Mouse (Mus musculus): ENCODE measurements at regions not wholly inside any gene's neighbourhood (a gene's known extent, or its start where the extent isn't known, plus 50 kb on each side); places are given as distances from the start of the nearest gene placed in this dataset.

DNA sequence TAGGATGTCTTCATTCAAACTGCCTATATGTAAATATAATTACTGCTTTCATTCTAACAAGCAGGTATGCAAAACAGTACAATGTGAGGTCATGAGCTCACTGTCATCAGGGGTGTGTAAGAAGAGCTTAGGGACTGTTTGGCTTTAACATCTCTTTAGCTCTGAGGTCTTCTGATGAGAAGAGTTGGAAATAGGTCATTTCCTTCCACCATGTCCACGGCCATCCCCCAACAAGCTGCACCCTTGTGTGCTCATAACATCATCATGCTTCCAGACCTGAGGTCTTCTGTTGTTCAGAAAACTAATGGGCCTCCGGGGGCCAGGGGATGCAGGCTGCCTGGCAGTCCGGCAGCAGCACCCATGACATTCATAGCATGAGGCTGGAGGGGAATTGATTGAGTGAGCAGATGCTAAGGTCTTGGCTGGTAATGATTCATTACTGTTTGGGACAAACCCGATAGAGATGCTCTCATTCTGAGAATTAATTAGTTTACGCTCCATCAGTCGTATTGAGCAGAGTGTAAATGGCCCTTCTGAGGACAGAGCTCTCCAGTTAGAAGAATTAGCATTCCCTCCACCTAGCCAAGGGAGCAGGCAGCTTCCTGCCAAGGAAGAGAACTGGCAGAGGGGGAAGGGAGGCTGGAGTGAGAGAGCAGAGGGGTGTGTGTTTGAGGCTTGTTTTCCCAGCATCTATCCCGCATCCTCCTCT, 64.0 kb downstream of the Rps24 start:
- DNase-seq: peak; percentile 6

DNA sequence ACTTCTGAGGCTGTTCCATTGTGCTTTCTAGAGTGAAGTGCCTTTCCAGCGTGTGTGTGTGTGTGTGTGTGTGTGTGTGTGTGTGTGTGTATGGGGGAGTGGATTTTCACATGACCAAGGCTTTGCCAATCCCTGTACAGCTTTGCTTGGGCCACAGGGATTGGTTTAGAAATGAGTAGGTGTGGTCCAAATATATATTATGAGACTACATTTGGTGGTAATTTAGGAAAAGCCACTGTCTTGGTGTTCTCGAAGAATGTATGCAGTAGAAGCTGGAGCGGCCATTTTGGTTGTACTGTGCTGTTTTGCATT, 64.5 kb downstream of the Rps24 start:
- no peak for DNase-seq

DNA sequence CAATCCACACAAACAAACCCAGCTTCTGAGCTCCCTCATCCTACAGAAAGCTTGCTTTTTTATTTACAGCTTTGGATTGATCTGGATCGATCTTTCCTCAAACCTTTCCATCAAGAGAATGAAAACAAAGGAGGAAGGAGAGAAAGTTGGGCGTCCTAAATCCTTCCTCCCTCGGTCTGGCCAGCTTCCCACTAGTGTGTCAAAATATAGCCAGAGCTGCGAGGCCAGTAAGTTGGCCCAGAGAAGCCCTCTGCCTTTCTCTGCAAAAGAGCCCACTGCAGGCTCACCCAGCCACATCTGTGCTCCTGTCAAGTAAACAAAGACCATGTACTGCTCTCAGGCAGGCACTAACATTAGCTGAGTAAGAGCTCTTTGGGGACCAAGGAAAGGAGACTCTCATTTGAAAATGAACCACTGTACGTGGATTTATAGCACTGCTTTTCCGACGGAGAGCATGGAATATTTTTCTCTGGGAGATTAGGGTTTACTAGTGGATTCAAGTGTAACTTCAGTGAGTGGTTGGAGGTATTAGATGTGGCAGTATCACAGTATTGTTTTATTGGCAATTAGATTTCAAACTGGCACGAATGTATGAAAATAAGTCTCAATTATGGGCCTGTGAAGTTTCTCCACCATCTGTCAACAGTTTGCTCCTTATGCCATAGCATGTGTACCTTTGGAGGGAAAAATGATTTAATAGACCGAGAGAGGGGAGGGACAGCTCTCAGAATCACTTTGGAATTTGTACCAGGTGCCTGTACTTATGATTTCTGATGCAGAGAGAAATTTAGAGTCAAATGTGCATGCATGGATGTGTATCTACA, 78.1 kb downstream of the Rps24 start:
- DNase-seq: no peak

DNA sequence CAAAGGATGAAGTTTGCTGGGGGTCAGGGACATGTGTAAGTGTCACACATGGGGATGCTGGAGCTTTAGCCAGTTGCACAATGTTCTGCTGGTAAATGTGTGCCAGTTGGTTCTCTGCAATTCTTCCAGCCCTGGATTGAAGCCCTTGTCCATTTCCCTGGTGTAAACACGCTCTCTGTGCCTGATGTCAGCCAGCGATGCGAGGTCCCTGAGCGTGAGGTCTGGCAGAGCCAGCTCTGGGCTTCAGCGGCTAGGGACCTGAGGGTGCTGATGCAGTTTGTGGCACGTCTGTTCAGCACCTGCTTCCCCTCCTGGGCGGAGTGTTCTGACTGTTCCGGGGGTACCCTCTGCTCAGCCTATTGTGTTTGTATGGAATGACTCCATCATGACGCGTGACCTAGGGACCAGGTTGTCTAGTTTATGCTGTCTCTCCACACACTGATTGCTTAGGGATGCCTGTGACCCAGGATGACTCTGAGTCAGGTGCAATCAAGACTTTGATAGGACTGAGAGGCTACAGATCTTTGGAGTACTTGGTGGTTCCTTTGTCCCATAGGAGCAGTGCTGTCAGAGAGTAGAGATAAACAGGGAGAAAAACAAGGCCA, 78.9 kb downstream of the Rps24 start:
- DNase-seq: no peak

DNA sequence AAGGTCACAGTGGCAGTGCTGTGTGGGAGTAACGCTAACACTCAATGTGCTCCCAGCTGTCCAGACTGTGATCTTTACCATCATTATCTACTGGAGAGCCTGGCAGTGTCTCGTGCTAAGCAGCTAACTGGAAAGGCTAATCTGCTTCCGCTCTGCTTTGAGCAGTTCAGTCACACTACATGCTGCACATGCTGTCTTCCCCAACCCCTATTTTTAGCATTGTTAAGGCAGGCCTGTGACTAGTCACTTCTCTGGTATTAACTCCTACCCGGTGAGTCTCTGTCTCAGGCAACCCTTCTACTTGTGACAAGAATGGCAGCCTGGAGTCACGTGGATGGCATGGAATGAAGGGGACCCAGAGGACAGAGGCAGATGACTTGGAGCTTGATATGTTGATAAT, 88.2 kb downstream of the Rps24 start:
- no peak for DNase-seq

DNA sequence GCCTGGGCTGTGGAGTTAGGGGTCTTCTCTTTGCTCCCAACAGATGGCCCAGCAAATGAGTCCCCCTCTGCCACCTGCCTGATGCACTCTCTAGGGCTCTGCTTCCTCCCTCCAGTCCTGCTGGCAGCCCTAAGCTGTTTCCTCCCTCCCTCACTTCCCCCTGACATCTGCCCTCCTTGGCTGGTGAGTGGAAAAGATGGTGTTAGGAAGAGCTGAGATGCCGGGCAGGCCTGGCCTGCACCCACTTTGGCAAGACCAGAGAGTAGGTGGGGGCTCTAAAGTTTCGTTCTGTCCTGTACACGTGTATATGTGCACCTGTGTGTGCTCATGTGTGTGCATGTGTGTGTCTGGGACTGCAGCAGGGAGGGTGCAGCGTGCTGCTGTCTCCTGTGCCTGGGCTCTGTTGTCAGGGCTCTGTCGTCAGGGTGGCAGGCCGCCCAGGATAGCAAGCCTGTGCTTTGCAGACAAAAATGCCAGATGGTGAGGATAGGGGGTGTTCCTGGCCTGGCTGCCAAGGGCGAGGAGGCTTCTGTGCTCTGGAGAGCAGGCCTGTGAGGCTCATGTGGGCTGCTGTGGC, 91.7 kb downstream of the Rps24 start:
- peak; percentile 47 for DNase-seq

DNA sequence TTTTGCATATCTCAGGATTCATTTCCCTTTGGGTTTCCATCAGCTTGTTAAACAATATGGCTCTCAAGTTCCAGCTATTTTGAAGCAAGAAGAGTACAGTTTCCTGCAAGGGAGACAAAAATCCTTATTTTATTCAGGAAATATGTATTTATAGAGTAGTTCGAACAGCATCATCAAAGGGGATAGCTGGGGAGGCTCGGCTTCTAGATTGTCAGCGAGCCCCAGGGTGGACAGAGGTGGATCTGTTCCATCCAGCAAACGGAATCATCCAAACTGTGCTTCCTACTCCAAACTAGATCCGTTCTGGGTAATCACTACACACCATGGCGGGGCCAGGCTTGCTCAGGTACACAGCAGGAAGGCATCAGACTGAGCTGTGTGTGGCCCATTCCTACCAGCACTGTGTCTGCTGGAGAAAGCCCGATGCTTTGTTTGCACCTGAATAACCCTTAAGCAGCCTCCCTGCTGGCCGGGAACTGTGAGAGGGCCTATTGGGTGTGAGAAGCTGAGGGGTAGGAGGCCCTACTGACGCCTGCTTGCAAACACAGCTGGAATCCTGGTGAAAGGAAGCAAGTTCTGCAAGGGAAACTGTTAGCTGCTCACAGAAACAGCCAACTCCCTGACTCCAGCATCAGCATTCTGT, 92.3 kb downstream of the Rps24 start:
- DNase-seq: no peak

DNA sequence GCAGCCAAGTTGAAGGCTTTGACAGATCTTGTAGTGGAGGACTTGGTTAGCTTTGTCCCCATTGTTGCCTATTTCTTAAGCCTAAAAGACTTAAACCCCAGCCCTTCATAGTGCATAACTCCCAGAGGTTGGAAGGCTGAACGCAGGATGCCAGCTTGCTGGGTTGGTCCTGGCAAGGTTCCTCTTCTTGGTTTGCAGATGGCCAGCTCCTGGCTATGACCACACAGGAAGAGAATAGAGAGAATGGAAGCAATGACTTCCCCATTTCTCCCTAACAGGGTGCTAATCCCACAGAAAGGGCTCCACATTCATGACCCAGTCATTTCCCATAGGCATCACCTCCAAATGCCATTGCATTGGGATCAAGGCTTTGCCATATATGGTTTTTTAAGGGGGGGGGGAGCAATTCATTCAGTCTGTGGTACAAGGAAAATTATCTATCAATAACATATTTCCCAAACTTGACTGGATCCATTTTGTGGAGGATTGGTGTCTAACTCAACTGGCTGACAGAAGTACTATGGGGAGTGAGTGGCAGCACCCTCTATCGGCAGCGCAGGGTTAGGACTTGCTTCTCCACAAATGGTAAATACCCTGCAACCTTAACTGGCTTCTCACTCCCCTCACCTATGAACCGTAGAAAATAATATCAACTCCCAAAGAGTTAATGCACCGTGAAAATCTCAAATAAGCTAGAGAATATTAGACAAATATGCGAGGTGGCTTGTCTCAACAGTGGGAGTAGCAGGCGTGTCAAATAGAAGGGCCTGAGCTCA, 99.4 kb downstream of the Rps24 start:
- no peak for DNase-seq

DNA sequence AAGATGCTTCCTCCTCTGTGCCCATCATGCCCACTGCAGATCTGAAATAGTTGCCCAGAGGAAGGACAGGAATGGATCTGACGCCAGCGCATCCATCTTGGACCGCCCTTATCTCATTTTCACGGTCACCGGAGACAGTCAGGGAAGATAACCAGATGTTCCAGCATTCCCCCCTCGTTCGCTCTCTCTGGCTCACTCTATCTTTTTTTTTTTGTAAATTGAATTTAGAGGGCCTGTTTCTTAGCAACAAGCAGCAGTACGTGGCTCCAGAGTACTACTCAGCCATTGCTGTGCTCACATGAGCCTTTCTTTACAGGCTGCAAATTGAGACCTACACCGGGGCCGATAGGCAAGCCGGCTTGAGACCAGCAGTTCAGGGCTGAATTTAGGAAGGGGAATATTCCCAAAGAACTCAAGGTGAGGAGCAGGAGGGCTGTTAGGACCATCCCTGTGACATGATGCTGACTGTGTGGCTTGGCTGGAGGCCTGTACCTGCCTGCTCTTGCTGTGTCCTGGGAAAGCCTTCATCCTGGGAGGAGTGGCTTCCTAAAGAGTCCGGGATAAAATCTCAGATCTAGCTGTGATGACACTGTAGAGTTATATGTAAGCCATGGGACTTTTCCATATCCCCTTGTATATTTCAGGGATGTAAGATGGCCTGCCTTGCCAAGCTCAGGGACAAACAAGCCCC, 100.2 kb downstream of the Rps24 start:
- peak; percentile 77 for DNase-seq

DNA sequence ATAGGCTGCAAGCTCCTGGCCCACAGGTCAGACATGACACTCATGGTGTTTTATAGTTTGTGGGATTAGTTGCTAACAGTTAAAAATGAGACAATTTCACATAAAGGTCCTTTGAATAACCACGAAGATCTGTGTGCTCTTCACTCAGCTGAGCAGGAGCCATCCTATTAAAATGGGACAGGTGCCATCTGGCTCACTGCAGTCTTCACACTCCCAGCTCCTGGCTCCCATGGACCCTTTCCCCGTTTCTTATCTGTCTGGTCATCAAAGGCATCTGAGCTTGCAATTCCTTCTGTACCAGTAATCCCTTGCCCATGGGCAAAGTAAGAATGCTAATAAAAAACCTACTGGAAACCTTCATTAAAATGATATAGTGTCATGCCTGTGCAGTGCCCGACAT, 101.1 kb downstream of the Rps24 start:
- DNase-seq: no peak

DNA sequence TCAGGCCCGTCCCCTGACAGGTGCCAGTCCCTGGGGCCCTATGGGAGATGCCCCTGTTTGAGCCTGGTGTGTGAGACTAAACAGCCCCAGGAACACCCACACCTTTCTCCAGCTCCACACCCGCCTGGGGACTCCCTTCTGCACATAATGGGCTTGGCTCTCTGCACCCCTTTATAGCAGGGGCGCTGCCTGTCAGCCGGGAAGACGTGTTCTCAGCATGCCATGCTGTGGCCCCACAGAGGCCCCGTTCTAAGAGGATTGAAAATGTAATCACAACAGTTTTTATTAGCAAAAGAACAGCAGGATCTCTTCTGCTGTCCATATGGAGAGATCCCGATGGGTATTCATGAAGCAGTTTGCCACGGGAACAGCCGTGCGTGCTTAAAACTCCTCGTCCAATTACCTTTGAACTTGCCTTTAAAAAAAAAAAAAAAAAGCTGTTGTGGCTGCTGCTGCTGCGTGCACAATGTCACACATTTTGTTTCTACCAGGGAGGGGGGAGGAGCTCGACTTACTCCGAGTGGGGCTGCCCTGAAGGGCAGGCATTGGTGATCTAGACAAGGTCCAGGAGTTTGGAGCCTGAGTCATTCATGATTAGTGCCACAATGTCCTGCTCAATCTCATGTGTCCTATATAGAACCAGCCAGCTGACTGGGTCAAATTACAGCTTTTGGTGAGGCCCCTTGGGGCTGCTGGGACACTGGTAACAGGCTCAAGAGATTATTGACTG, 119.7 kb downstream of the Rps24 start:
- peak; percentile 10 for DNase-seq

DNA sequence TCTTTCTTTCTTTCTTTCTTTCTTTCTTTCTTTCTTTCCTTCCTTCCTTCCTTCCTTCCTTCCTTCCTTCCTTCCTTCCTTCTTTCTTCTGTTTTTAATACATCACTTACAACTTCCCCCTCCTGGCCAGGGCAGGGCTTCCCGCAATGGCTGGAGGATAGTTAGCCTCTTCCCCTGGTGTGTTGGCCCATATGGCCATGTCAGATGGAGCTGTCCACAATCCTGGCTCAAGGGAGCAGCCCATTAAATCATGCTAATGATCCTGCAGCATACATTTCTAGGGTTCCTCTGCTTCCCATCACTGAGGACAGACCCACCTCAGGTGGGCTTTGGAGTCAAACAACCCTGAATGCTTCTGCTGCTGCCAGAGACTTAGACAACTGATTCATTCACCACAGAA, 121.4 kb downstream of the Rps24 start:
- DNase-seq: no peak

DNA sequence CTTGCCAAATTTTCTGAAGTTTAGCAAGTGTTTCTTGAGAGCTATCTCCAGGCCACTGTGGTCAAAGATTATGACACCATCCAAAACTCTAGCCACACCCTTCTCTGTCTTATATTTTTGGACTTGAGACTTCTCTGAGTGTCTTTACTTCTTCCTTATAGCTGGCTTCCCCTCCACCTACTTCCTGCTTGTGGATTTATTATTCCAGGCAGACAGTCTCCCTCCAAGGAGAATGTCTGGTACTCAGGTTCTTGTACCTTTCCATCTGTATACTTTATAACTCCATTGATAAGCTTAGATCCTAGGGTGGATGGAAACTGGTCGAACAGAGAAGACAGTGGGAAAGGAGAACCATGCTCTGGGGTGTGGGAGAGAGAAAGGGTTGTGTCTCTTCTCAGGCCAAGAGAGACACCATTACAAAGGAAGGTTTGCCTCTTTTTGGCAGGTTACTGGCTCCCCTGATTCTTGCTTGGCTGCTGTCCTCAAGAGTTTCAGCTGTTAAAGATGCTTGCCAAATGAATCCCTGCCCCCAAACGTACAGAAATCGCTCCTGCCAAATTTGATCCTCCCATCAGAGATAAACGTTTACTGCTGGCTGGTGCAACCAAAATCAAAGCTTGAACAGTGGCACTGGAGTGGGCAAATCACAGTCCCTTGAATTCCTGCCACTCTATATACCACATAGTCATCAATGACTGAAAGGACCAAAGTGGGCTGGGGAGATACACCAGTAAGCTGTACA, 125.5 kb downstream of the Rps24 start:
- DNase-seq: no peak

DNA sequence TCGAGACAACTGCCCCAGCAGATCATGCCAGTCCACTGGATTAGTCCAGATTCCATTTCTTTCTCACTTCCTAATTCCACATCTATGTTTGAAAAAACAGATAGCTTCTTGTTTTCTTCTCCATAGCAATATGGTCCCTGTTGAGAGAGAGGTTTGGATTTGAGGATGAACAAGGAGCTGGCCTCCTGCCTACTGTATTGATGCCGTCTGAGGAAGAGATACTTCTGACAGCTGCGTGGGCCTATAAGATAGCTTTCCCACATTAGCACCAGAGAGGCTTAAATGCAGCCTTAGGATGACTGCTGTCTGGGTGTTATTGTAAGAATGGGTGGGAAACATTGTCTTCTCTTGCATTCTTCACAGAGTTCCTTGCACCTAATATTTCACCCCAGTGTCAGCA, 128.9 kb downstream of the Rps24 start:
- DNase-seq: no peak

DNA sequence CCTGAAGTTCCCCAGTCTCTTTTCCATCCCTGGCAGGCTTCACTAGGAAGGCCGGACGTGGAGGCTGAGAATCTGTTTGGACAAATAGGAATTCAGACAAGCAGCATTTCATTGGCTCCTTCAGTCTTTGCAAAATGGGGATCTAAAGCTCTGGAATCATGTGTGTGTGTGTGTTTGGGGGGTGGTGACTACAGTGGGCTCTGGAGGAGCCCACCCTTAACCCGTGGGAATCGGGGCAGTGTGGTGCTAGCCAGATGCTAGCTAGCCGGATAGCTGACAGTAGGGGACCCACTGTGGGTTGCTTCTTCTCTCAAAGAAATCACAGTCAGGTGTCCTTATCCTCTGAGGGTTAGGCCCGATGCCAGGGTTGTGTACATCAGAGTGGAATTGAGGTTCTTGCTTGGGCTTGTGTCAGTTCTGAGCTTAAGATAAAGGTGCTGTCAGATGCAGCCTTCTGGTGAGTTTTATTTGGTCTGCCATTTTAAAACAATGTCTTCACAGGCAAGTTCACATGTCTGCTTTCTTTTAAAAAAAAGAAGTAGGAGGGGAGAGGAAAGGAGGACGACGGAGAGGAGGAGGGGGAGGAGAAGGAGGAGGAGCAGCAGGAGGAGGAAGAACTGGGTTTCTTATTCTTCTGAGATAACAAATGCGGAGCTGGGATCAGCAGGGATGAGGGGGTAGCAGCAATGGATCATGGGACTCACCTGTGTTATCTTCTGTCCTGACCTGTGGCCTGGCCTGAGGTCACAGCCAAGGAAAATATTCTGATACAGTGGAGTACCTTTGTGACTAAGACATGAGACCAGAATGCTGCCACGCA, 129.6 kb downstream of the Rps24 start:
- no peak for DNase-seq

DNA sequence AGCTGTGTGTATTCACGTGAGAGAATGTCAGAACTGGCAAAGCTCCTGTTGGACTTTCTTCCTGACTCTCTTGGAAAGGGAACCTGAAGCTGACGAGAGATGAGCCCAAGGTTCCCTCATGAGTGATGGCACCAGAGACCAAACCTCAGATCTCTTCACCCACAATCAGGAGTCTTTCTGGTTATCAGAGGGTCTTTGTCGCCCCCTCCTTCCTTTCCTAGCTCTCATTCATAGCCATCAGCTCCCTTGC, 130.1 kb downstream of the Rps24 start:
- no peak for DNase-seq

DNA sequence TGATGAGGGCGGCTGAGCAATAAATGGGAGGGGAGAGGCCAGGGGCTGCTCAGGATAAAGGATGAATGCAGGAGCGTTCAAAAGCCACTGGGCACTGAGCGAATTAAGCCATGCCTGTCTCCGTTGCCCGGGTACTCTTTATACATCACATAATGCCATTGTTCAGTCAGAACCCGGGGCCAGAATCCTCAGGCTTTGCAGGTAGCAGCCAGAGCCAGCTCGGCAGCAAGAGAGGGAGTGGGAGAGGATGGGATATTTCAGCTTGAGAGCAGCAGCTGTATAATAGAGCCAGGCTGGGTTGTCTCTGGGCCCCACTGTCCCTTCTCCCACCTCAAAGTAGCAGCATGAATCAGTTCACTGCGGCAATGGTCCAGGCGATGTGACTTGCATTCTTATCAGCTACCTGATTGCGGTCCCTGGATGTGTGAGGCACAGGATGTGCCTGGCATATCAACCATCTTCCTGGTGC, 130.5 kb downstream of the Rps24 start:
- DNase-seq: no peak

DNA sequence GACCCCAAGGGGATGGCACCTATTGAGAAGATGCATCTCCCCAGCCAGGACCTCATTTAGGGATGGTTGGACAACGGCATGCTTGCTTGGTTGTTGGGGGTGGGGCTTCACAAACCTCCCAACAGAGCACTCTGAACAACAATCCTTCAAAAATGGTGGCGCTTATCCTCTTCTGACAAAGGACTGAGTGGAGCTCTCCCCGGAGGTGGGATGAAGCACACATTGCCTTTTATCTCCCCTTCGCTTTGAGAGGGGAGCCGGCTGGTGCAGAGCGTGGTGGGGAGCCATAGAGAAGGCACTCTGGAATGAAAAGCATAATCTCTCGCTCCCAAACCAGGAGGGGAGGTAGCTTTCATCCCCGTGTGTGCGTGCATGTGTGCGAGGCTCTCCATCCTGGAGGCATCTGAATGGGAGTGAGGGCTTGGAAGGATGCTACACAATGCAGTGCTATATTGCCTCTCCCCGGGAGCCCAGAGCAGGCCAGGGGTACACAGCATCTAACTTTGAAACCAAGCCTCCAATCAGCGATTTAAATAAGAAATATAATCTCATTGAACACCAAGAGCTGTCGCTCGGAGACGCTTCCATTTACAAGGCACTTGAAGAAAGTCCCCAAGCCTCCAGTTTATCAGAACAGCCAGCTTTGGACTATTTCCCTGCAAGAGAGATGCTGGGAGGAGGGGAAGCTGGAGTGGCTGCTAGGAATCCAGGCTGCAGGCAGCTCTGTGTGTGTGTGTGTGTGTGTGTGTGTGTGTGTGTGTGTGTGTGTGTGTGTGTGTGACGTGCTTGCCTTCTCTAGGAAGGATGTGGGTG, 131.5 kb downstream of the Rps24 start:
- no peak for DNase-seq

Measured in adrenal gland, adult 2 months (tissue).